Mouse (Mus musculus): ENCODE measurements around the gene Anapc7. TPM values are rescaled to one million over a fixed set of nuclear protein-coding genes. Genes with fewer than 3 reads are reported as not detected.

Anapc7 gene
- total RNA-seq, 2 experiments from 2014 or later: 18.2 to 23.0 TPM

DNA sequence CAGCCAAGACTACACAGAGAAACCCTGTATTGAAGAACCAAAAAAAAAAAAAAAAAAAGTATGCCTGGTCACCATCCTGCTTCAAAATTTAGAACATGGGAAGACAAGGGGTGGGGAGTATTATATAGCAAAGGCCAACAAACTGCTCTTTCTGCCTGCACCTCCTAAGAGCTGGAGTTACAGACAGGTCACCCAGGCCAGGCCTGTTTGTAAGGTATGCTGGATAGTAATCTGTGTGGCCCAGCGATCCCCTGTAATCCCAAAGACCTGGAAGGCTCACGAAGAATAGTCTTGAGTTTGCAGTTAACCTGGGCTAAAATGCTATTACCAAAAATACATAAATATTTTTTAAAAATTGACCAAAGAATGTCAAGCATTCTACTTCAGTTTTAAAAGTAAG is 68.7 kb downstream of the Anapc7 start:
- ATAC-seq (replicated peaks; ENCODE audit: poor library complexity): no peak

DNA sequence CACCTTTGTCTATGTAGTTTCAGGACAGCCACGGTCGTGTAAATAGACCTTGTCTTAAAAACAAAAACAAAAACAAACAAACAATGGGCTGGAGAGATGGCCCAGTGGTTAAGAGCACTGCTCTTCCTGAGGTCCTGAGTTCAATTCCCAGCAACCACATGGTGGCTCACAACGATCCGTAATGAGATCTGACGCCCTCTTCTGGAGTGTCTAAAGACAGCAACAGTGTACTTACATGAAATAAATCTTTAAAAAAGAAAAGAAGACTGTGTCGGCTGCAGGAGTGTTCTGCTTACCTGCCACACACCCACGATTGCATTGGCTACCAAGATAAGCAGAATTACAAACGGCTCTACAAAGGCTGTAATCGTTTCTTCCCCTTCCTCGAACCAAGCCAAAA is 69.9 kb downstream of the Anapc7 start:
- ATAC-seq (replicated peaks; ENCODE audit: poor library complexity): no peak

DNA sequence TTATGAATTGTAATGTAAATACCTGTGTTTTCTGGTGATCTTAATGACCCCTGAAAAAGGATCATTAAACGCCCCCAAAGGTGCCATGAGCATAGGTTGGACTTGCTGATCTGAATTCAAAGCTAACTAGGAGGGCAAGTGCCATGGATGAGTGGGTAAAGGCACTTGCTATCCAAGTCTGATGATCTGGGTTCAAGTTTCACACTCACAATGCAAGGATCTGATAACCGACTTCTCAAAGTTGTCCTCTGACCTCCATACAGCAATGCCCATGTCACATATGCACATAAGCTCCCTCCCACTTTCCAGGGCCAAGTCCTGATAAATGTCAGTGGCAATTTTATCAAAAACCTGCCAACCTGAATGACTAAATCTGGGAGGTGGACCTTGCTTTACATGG is 71.5 kb downstream of the Anapc7 start:
- ATAC-seq (replicated peaks; ENCODE audit: poor library complexity): no peak

DNA sequence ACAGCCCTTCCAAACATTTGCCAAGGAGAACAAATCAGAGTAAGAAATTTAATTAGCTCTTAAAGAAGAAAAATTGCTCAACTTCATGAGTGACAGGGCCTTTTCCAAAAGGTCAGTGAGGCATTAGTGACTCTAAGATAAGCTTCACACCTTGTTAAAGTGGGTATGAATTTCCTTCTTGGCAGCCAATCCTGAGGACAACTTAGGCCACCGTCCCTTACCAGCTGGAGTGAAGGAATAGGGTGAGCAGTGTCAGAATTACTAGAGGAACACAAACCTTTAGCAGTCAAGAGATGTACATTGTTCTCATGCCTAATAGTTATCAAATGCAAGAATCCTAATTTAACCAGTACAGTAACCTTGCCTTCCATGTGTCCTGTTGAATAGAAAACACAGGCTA is 73.0 kb downstream of the Anapc7 start:
- no peak for ATAC-seq (replicated peaks; ENCODE audit: poor library complexity)

Other genes starting within 250 kb of the Anapc7 start
- gene Hvcn1, start 214.9 kb upstream of the Anapc7 start, total RNA-seq (2015): 44.0 and 65.8 TPM in 2 replicates
- 56.6 and 72.3 TPM in 2 replicates for gene Hvcn1, start 214.9 kb upstream of the Anapc7 start, total RNA-seq (2017)
- gene Tctn1, start 157.2 kb upstream of the Anapc7 start, total RNA-seq (2015): 5.1 and 6.5 TPM in 2 replicates
- gene Tctn1, start 157.2 kb upstream of the Anapc7 start, total RNA-seq (2017): 3.7 and 5.1 TPM in 2 replicates
- 13.5 and 13.9 TPM in 2 replicates for gene Pptc7, start 137.3 kb upstream of the Anapc7 start, total RNA-seq (2015)
- gene Pptc7, start 137.3 kb upstream of the Anapc7 start, total RNA-seq (2017): 13.7 and 16.7 TPM in 2 replicates
- 4.3 and 4.4 TPM in 2 replicates for gene Rad9b, start 67.5 kb upstream of the Anapc7 start, total RNA-seq (2015)
- 4.8 and 7.5 TPM in 2 replicates for gene Rad9b, start 67.5 kb upstream of the Anapc7 start, total RNA-seq (2017)
- 129 and 137 TPM in 2 replicates for gene Vps29, start 67.3 kb upstream of the Anapc7 start, total RNA-seq (2015)
- 93.9 and 96.9 TPM in 2 replicates for gene Vps29, start 67.3 kb upstream of the Anapc7 start, total RNA-seq (2017)
- gene Gpn3, start 49.8 kb upstream of the Anapc7 start, total RNA-seq (2015): 50.4 and 61.9 TPM in 2 replicates
- gene Gpn3, start 49.8 kb upstream of the Anapc7 start, total RNA-seq (2017): 45.8 and 47.5 TPM in 2 replicates
- 31.8 and 41.0 TPM in 2 replicates for gene Fam216a, start 49.3 kb upstream of the Anapc7 start, total RNA-seq (2015)
- gene Fam216a, start 49.3 kb upstream of the Anapc7 start, total RNA-seq (2017): 42.1 and 48.5 TPM in 2 replicates
- gene Arpc3, start 29.8 kb upstream of the Anapc7 start, total RNA-seq (2015): 285 TPM in 2 replicates
- gene Arpc3, start 29.8 kb upstream of the Anapc7 start, total RNA-seq (2017): 1,035 and 1,085 TPM in 2 replicates
- gene Atp2a2, start 80.5 kb downstream of the Anapc7 start, total RNA-seq (2015): 72.8 and 78.3 TPM in 2 replicates
- 98.4 and 99.1 TPM in 2 replicates for gene Atp2a2, start 80.5 kb downstream of the Anapc7 start, total RNA-seq (2017)
- 2.7 and 4.5 TPM in 2 replicates for gene Ift81, start 192.8 kb downstream of the Anapc7 start, total RNA-seq (2015)
- gene Ift81, start 192.8 kb downstream of the Anapc7 start, total RNA-seq (2017): 1.8 and 6.0 TPM in 2 replicates
- 6.1 and 8.3 TPM in 2 replicates for gene P2rx7, start 222.2 kb downstream of the Anapc7 start, total RNA-seq (2015)
- gene P2rx7, start 222.2 kb downstream of the Anapc7 start, total RNA-seq (2017): 8.5 and 11.6 TPM in 2 replicates

Data from megakaryocyte progenitor cell, adult 5-6 weeks (primary cell).